Mouse (Mus musculus) brain, embryonic 14.5 days (tissue): ENCODE results near the gene Olfr372. TPM values are rescaled to one million over a fixed set of nuclear protein-coding genes. Genes with fewer than 3 reads are reported as not detected.
"Not testable (repeated sequence)": the region's sequence is repeated elsewhere in the genome, so short reads cannot be mapped to it uniquely, and the experiment has no call there.

ENCODE experiments used
- DNase-seq: peaks from one replicate; pipeline ENCODE4 v3.0.0-alpha.2; 2011; ENCODE audit warnings: low read depth
- CTCF ChIP-seq: fragments of 200-500 bp; IDR thresholded peaks from 2 replicates; pipeline ENCODE4 v1.5.1; 2012; ENCODE audit warnings: inconsistent platforms, mild to moderate bottlenecking, moderate library complexity, borderline replicate concordance; ENCODE audit not compliant: insufficient read depth, insufficient read length; ENCODE audit errors: extremely low read depth
- POLR2A ChIP-seq: fragments of 200-500 bp; IDR thresholded peaks from 2 replicates; pipeline ENCODE4 v1.6.1; 2012; ENCODE audit warnings: mild to moderate bottlenecking, inconsistent platforms, borderline replicate concordance; ENCODE audit not compliant: poor library complexity, insufficient read depth, insufficient read length, severe bottlenecking; ENCODE audit errors: extremely low read depth
- polyA plus RNA-seq: library from polyadenylated mRNA; depleted of rRNA; stranded (reverse); fragments of >200 nt; gene quantifications from 2 replicates; pipeline ENCODE4 v1.2.3, GENCODE M21; 2012; rRNA removed

The Olfr372 gene
- polyA plus RNA-seq, 1 experiment = not detected

DNA sequence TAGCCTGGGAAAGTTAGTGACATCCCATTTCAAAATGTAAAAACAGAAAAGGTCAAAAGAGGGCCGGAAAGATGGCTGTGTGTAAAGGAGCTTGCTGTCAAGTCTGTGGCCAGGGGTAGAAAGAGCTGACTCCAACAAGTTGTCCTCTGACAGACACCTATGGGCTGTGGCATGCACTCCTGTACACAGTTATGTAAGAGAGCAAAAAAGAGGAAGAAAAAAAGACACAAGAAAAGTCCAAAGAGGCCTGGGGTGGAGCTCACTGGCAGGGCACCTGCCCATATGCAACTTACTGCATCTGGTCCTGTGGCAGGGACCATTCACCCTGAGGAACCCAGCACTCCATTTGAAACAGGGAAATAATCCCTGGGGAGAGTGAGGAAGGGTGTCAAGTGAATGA is 1.5 kb downstream of the Olfr372 start:
- no peak for TF ChIP-seq CTCF
- TF ChIP-seq POLR2A = no peak
- DNase-seq = no peak

DNA sequence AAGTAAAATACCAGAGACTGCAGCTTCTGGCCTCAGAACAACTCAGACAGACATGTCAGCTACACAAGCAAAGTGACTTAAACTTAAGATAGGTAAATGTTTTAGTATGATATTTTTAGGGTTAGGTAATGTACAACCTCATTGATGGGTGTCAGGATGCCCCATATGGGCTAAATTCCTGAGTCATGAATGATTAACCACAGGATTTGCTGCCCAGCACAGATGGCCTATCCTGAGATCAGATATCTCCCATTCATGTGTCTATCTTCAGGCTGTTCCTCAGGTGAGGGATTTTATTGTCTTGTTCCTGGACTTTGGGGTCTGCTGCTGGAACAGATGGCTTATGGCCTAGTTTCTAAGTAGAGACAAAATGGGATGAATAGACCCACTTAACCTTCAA is 13.6 kb downstream of the Olfr372 start:
- DNase-seq = not testable (repeated sequence)

GRCm38 (mm10) chr8:72057643-72058042 is 16.6 kb downstream of the Olfr372 start:
- DNase-seq = not testable (repeated sequence)

- not testable (repeated sequence) for DNase-seq
Measured at GRCm38 (mm10) chr8:72066819-72067399, 25.9 kb downstream of the Olfr372 start.

GRCm38 (mm10) chr8:72082877-72083276 is 41.9 kb downstream of the Olfr372 start, which contains the start of gene Olfr373:
TSS of gene Olfr373 (plus strand) at chr8:72083177.
- DNase-seq = not testable (repeated sequence)

DNA sequence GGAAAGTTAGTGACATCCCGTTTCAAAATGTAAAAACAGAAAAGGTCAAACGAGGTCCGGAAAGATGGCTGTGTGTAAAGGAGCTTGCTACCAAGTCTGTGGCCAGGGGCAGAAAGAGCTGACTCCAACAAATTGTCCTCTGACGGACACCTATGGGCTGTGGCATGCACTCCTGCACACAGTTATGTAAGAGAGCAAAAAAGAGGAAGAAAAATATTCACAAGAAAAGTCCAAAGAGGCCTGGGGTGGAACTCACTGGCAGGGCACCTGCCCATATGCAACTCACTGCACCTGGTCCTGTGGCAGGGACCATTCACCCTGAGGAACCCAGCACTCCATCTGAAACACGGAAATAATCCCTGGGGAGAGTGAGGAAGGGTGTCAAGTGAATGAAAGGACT is 43.7 kb downstream of the Olfr372 start:
- no peak for TF ChIP-seq CTCF
- TF ChIP-seq POLR2A = no peak
- DNase-seq = no peak

DNA sequence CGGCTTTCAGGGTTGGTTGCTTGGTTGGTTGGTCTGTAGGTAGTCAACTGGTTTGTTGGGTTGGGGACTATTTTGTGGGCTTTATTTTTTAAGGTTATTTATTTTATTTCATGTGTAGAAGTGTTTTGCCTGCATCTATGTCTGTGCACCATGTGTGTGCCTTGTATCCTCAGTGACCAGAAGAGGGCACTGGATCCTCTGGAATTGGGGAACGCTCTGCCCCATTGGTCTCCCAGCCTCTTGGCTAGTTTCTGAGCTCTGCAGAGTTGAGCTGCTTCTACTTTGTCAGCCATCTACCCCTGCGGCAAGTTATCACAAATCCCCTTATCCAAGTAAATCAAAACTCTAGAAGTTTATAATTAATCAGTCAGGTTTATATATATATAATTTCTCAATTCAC is 46.6 kb downstream of the Olfr372 start:
- DNase-seq = not testable (repeated sequence)
- peak; percentile 10; the same call in 1 of the 2 replicates for TF ChIP-seq CTCF

DNA sequence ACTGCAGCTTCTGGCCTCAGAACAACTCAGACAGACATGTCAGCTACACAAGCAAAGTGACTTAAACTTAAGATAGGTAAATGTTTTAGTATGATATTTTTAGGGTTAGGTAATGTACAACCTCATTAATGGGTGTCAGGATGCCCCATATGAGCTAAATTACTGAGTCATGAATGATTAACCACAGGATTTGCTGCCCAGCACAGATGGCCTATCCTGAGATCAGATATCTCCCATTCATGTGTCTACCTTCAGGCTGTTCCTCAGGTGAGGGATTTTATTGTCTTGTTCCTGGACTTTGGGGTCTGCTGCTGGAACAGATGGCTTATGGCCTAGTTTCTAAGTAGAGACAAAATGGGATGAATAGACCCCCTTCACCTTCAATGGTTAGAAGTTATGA is 55.7 kb downstream of the Olfr372 start:
- not testable (repeated sequence) for DNase-seq

GRCm38 (mm10) chr8:72099377-72100103 is 58.5 kb downstream of the Olfr372 start:
- peak; percentile 13 for DNase-seq

DNA sequence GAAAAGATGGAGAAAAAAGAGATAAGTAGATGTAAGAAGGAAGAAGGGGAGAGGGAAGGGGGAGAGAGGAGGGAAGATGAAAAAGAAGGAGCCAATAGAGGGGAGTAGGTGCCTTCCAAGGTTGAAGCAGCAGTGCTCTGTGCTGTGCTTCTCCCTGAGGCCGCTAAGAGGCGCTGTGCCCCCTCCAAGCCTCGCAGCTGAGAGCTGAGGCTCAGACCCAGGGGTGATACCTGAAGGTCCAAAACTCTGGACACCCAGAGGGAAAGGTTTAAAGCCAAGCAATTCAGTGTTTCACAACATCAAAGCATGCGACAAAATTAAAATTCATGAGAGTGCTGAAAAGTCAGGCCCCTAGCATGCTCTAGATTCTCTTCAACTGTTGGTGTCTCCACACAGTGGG is 64.1 kb downstream of the Olfr372 start:
- TF ChIP-seq POLR2A (no peak), CTCF (0 out of 2 replicates have a peak, but pooled peaks have one; percentile 14)
- DNase-seq = no peak

GRCm38 (mm10) chr8:72106740-72107139 is 65.7 kb downstream of the Olfr372 start, which contains the start of gene Olfr374:
TSS of gene Olfr374 (plus strand) at chr8:72107040.
- no peak for DNase-seq
- no peak for TF ChIP-seq POLR2A
- no peak for TF ChIP-seq CTCF

Other genes with a start within 250 kb of the Olfr372 start
- 1.9 and 3.7 TPM in 2 replicates for gene Zfp709, start 159.2 kb upstream of the Olfr372 start, polyA plus RNA-seq
- 9.0 and 13.1 TPM in 2 replicates for gene Zfp882, start 132.6 kb upstream of the Olfr372 start, polyA plus RNA-seq
- 18.2 and 20.9 TPM in 2 replicates for gene Zfp617, start 132.6 kb upstream of the Olfr372 start, polyA plus RNA-seq
- gene Zfp961, start 90.2 kb upstream of the Olfr372 start, polyA plus RNA-seq = 22.0 and 22.3 TPM in 2 replicates
- gene Cyp4f18, start 31.6 kb upstream of the Olfr372 start, polyA plus RNA-seq = 0.08 and 0.18 TPM in 2 replicates
- not detected in 2 replicates for gene Olfr373, start 42.0 kb downstream of the Olfr372 start, polyA plus RNA-seq
- gene Olfr374, start 65.8 kb downstream of the Olfr372 start, polyA plus RNA-seq = not detected in 2 replicates
- 134 and 149 TPM in 2 replicates for gene Tpm4, start 93.8 kb downstream of the Olfr372 start, polyA plus RNA-seq
- gene Rab8a, start 120.0 kb downstream of the Olfr372 start, polyA plus RNA-seq = 90.8 and 92.0 TPM in 2 replicates
- gene Hsh2d, start 148.4 kb downstream of the Olfr372 start, polyA plus RNA-seq = 0.09 and 0.14 TPM in 2 replicates
- gene Cib3, start 171.6 kb downstream of the Olfr372 start, polyA plus RNA-seq = not detected in 2 replicates
- gene Gm11034, start 172.4 kb downstream of the Olfr372 start, polyA plus RNA-seq = not detected in 2 replicates
- gene Fam32a, start 178.5 kb downstream of the Olfr372 start, polyA plus RNA-seq = 89.1 and 103 TPM in 2 replicates
- gene Ap1m1, start 198.8 kb downstream of the Olfr372 start, polyA plus RNA-seq = 242 and 254 TPM in 2 replicates